In genomic region chr8:99414483-99414921, GRCm38 (mm10) we compare ENCODE assay signal across 8 mouse cellular contexts. TPM values are rescaled to one million over a fixed set of nuclear protein-coding genes. Genes with fewer than 3 reads are reported as not detected.
A peak's percentile ranks its signal among the peaks of the same experiment; 100 is the strongest.
DNase-seq lines count a peak whose midpoint lies in the region; ATAC-seq and TF ChIP-seq lines count a peak whose summit lies in the region.

No protein-coding gene starts in this region.

- H3K4me2 ChIP-seq in intestine, embryonic 14.5 days (ENCODE audit: low read length) = peak overlapping the region; percentile 74; the same call in 1 of the 2 replicates
- no peak overlapping the region; the same call in 1 of the 2 replicates for H3K4me2 ChIP-seq in intestine, postnatal 0 days (replicated peaks; ENCODE audit: low read depth)
- peak overlapping the region; percentile 85 for H3K4me2 ChIP-seq in forebrain, postnatal 0 days (ENCODE audit: low read depth)
- peak overlapping the region; percentile 86 for H3K4me2 ChIP-seq in midbrain, embryonic 15.5 days

- peaks cover 61% of the 10 kb centered on the region for H3K27me3 ChIP-seq in intestine, embryonic 14.5 days (replicated peaks; ENCODE audit: control insufficient read depth, insufficient read depth, low read length)
- H3K27me3 ChIP-seq in intestine, postnatal 0 days (replicated peaks; ENCODE audit: control insufficient read depth, insufficient read depth, low read length) = peaks cover 33% of the 10 kb centered on the region
- no peaks in the 10 kb centered on the region for H3K27me3 ChIP-seq in forebrain, postnatal 0 days (ENCODE audit: insufficient read depth, low read length)
- no peaks in the 10 kb centered on the region for H3K27me3 ChIP-seq in midbrain, embryonic 15.5 days (replicated peaks)

- H3K4me3 ChIP-seq in intestine, embryonic 14.5 days (ENCODE audit: low read depth, low read length) = no peak overlapping the region
- no peak overlapping the region for H3K4me3 ChIP-seq in intestine, postnatal 0 days (ENCODE audit: low read depth, low read length)
- H3K4me3 ChIP-seq in forebrain, postnatal 0 days (ENCODE audit: low read depth, low read length) = peak overlapping the region; percentile 72
- peak overlapping the region; percentile 72 for H3K4me3 ChIP-seq in midbrain, embryonic 15.5 days

- H3K4me1 ChIP-seq in intestine, embryonic 14.5 days (replicated peaks; ENCODE audit: control insufficient read depth, insufficient read depth, low read length) = 0 out of 2 replicates have a peak, but pooled peaks cover 3% of the 10 kb centered on the region
- H3K4me1 ChIP-seq in intestine, postnatal 0 days (replicated peaks; ENCODE audit: control insufficient read depth, insufficient read depth, low read length) = no peaks in the 10 kb centered on the region
- H3K4me1 ChIP-seq in forebrain, postnatal 0 days (ENCODE audit: insufficient read depth) = no peaks in the 10 kb centered on the region
- peaks cover 8% of the 10 kb centered on the region for H3K4me1 ChIP-seq in midbrain, embryonic 15.5 days

- no peak for TF ChIP-seq CTCF in intestine, postnatal 0 days (IDR thresholded peaks at IDR 0.05; ENCODE audit: low read depth)
- TF ChIP-seq CTCF in forebrain, postnatal 0 days (IDR thresholded peaks at IDR 0.05; ENCODE audit: low read depth) = no peak

- no peaks in the 10 kb centered on the region for H3K9me3 ChIP-seq in intestine, embryonic 14.5 days (ENCODE audit: control insufficient read depth, low read length)
- H3K9me3 ChIP-seq in intestine, postnatal 0 days (ENCODE audit: control insufficient read depth) = no peaks in the 10 kb centered on the region
- no peaks in the 10 kb centered on the region for H3K9me3 ChIP-seq in forebrain, postnatal 0 days (ENCODE audit: low read length)
- H3K9me3 ChIP-seq in midbrain, embryonic 15.5 days = no peaks in the 10 kb centered on the region

- peak; percentile 58 for DNase-seq in intestine, embryonic 14.5 days (ENCODE audit: low spot score)
- DNase-seq in cerebellum, postnatal 36 days = peak; percentile 20 to 44
- DNase-seq in forebrain, postnatal 0 days = peak; percentile 57
- DNase-seq in spleen, postnatal 14 days (ENCODE audit: low spot score in 2 of 2) = no peak
- DNase-seq in testis, postnatal 14 days (ENCODE audit: low spot score) = no peak
- no peak for DNase-seq in adrenal gland, adult 18-20 months (ENCODE audit: low spot score in 2 of 2)

- 8% methylated on average over 9 of the region's 9 CpGs for WGBS in intestine, embryonic 14.5 days
- 10% methylated on average over 9 of the region's 9 CpGs for WGBS in intestine, postnatal 0 days
- WGBS in forebrain, postnatal 0 days = under 1% methylated on average over 9 of the region's 9 CpGs
- WGBS in midbrain, embryonic 15.5 days = under 1% methylated on average over 9 of the region's 9 CpGs

- no peak overlapping the region for H3K27ac ChIP-seq in intestine, embryonic 14.5 days (ENCODE audit: low read depth)
- no peak overlapping the region for H3K27ac ChIP-seq in intestine, postnatal 0 days (ENCODE audit: low read depth, low read length)
- H3K27ac ChIP-seq in forebrain, postnatal 0 days (ENCODE audit: low read depth, low read length) = peak overlapping the region; percentile 80
- H3K27ac ChIP-seq in midbrain, embryonic 15.5 days = peak overlapping the region; percentile 77

- no peak for ATAC-seq in intestine, embryonic 14.5 days (replicated peaks; ENCODE audit: low FRiP score, low TSS enrichment, low read depth)
- no peak for ATAC-seq in intestine, postnatal 0 days
- no peak for ATAC-seq in forebrain, postnatal 0 days
- ATAC-seq in midbrain, embryonic 15.5 days (replicated peaks) = 0 out of 2 replicates have a peak, but pooled peaks have one; percentile 15

- no peak overlapping the region for H3K9ac ChIP-seq in intestine, embryonic 14.5 days (ENCODE audit: low read length)
- no peak overlapping the region for H3K9ac ChIP-seq in intestine, postnatal 0 days (ENCODE audit: low read depth, low read length)
- H3K9ac ChIP-seq in forebrain, postnatal 0 days = peak overlapping the region; percentile 65
- peak overlapping the region; percentile 52 for H3K9ac ChIP-seq in midbrain, embryonic 15.5 days

- H3K36me3 ChIP-seq in intestine, embryonic 14.5 days (ENCODE audit: control insufficient read depth, insufficient read depth, low read length) = no peaks in the 10 kb centered on the region
- no peaks in the 10 kb centered on the region for H3K36me3 ChIP-seq in intestine, postnatal 0 days (ENCODE audit: control insufficient read depth, insufficient read depth)
- H3K36me3 ChIP-seq in forebrain, postnatal 0 days (ENCODE audit: insufficient read depth) = no peaks in the 10 kb centered on the region
- no peaks in the 10 kb centered on the region for H3K36me3 ChIP-seq in midbrain, embryonic 15.5 days (replicated peaks)

RNA-seq across cellular contexts. Expression of gene Cdh8, which starts 1.8 kb away (rescaled TPM):
- polyA plus RNA-seq in intestine, embryonic 14.5 days (2014; fragmentation: Nextera tagmentation; extraction: Ambion mirVana) = 1.1 and 1.2 TPM in 2 replicates
- 0.35 and 0.46 TPM in 2 replicates for polyA plus RNA-seq in intestine, postnatal 0 days (2015; fragmentation: Nextera tagmentation; extraction: Ambion mirVana)
- 111 and 115 TPM in 2 replicates for total RNA-seq in forebrain, postnatal 0 days (2014; rRNA removed)
- polyA plus RNA-seq in forebrain, postnatal 0 days (2015; fragmentation: Nextera tagmentation; extraction: Ambion mirVana) = 40.1 and 63.1 TPM in 2 replicates
- polyA plus RNA-seq in midbrain, embryonic 15.5 days (2015; fragmentation: Nextera tagmentation; extraction: Ambion mirVana) = 60.1 and 68.4 TPM in 2 replicates
- total RNA-seq in adrenal gland, adult 18-20 months (2021) = not detected

Comparison
In these comparisons a context has a peak if more than half of its experiments do, and no peak if none do; other contexts are left out.
1. DNase-seq: peak in intestine, embryonic 14.5 days (single experiment), cerebellum, postnatal 36 days (2 of 2) and forebrain, postnatal 0 days (single experiment); none in spleen, postnatal 14 days (0 of 2), testis, postnatal 14 days (single experiment) and adrenal gland, adult 18-20 months (0 of 2).
2. H3K27ac ChIP-seq: peak in forebrain, postnatal 0 days (single experiment) and midbrain, embryonic 15.5 days (single experiment); none in intestine, embryonic 14.5 days (single experiment) and intestine, postnatal 0 days (single experiment).
3. H3K4me3 ChIP-seq: peak in forebrain, postnatal 0 days (single experiment) and midbrain, embryonic 15.5 days (single experiment); none in intestine, embryonic 14.5 days (single experiment) and intestine, postnatal 0 days (single experiment).
4. H3K9ac ChIP-seq: peak in forebrain, postnatal 0 days (single experiment) and midbrain, embryonic 15.5 days (single experiment); none in intestine, embryonic 14.5 days (single experiment) and intestine, postnatal 0 days (single experiment).
5. RNA of gene Cdh8, which starts 1.8 kb away (polyA plus RNA-seq): 60.1 to 68.4 TPM in midbrain, embryonic 15.5 days and 40.1 to 63.1 TPM in forebrain, postnatal 0 days; 1.1 to 1.2 TPM in intestine, embryonic 14.5 days and 0.35 to 0.46 TPM in intestine, postnatal 0 days; every median in the first group is over 10 times any median in the second.